Mouse (Mus musculus) ES-E14 (cell line): ENCODE results near the gene Zfp629. TPM values are rescaled to one million over a fixed set of nuclear protein-coding genes. Genes with fewer than 3 reads are reported as not detected.
A peak's percentile ranks its signal among the peaks of the same experiment; 100 is the strongest.

Experiments used
- DNase-seq: peaks from one replicate; pipeline ENCODE4 v3.0.0-alpha.2; 2013; ENCODE audit warnings: low read depth, low spot score
- H3K27ac ChIP-seq: 2 replicates; pipeline ENCODE4 v1.5.1; 2012; ENCODE audit warnings: low read depth, mild to moderate bottlenecking, low read length, moderate library complexity, mixed read lengths; ENCODE audit not compliant: poor library complexity, insufficient read depth, severe bottlenecking
- H3K36me3 ChIP-seq: 2 replicates; pipeline ENCODE4 v1.6.1; 2012; ENCODE audit warnings: mild to moderate bottlenecking, low read length, moderate library complexity, mixed read lengths; ENCODE audit not compliant: control insufficient read depth, poor library complexity, insufficient read depth, severe bottlenecking
- H3K4me1 ChIP-seq, 2 experiments: fragments of 150-350 bp in 1 of 2; sonication (generic) in 1 of 2; 2 replicates each; pipeline ENCODE4 v1.6.1; 2012; ENCODE audit warnings: low read length in 2 of 2, mild to moderate bottlenecking in 1 of 2, mixed read lengths in 1 of 2; ENCODE audit not compliant: control insufficient read depth in 2 of 2, insufficient read depth in 2 of 2, poor library complexity in 1 of 2
- H3K4me3 ChIP-seq, 2 experiments: fragments of 150-350 bp in 1 of 2; sonication (generic) in 1 of 2; 2 replicates each; pipeline ENCODE4 v1.5.1; 2012; ENCODE audit warnings: low read length in 2 of 2, low read depth in 1 of 2, mild to moderate bottlenecking in 1 of 2, mixed read lengths in 1 of 2; ENCODE audit not compliant: insufficient read depth in 1 of 2, poor library complexity in 1 of 2, severe bottlenecking in 1 of 2
- H3K9ac ChIP-seq: 2 replicates; pipeline ENCODE4 v1.6.1; 2012; ENCODE audit warnings: low read depth, mild to moderate bottlenecking, low read length, mixed read lengths; ENCODE audit not compliant: poor library complexity, insufficient read depth, severe bottlenecking
- H3K9me3 ChIP-seq: fragments of 150-350 bp; sonication (generic); 2 replicates; pipeline ENCODE4 v1.6.1; 2012; ENCODE audit warnings: low read depth, mild to moderate bottlenecking, low read length; ENCODE audit not compliant: control insufficient read depth, insufficient read depth
- CHD2 ChIP-seq: IDR thresholded peaks from 2 replicates; pipeline ENCODE4 v1.6.1; 2014; ENCODE audit warnings: mild to moderate bottlenecking, low read depth, low read length, inconsistent platforms
- HCFC1 ChIP-seq: IDR thresholded peaks from 2 replicates; pipeline ENCODE4 v1.6.1; 2012; ENCODE audit warnings: low read length, inconsistent platforms, borderline replicate concordance; ENCODE audit not compliant: insufficient read depth
- MAFK ChIP-seq: IDR thresholded peaks from 2 replicates; pipeline ENCODE4 v1.6.1; 2014; ENCODE audit warnings: mild to moderate bottlenecking, low read depth, low read length, inconsistent platforms; ENCODE audit not compliant: insufficient read depth
- ZC3H11A ChIP-seq: IDR thresholded peaks from 2 replicates; pipeline ENCODE4 v1.6.1; 2012; ENCODE audit warnings: low read depth, mild to moderate bottlenecking, inconsistent platforms, low read length, borderline replicate concordance
- ZNF384 ChIP-seq: IDR thresholded peaks from 2 replicates; pipeline ENCODE4 v1.6.1; 2012; ENCODE audit warnings: low read depth, low read length, inconsistent platforms
- in situ Hi-C, 2 experiments: fragments of 600-800 bp; cut with MboI; formaldehyde crosslinking; loops; one replicate each; pipeline ENCODE4 v1.15.1; 2025; ENCODE audit warnings: low sequenced_read_pairs in 2 of 2, inconsistent platforms in 1 of 2; ENCODE audit not compliant: unreplicated experiment in 2 of 2
- total RNA-seq: library from RNA; depleted of rRNA; stranded (reverse); fragments of 300-350 nt; gene quantifications from 2 replicates; pipeline ENCODE4 v1.2.3, GENCODE M21; 2012

The Zfp629 gene
- total RNA-seq, 1 experiment, result 2.1 TPM

- DNase-seq, result no peak
- TF ChIP-seq HCFC1 (no peak), MAFK (no peak), ZNF384 (no peak), CHD2 (no peak), ZC3H11A (no peak)
- peaks cover 10% of the 10 kb centered on the region; the same call in 1 of the 2 replicates for H3K36me3 ChIP-seq
- no peak overlapping the region for H3K4me3 ChIP-seq
- in situ Hi-C loops, result no loop called here
- H3K27ac ChIP-seq, result no peak overlapping the region
- H3K9me3 ChIP-seq, result peaks cover 10% of the 10 kb centered on the region
- peaks cover 0 to 3% of the 10 kb centered on the region in 2 experiments; a peak in 1 of 4 replicates for H3K4me1 ChIP-seq
- H3K9ac ChIP-seq, result no peak overlapping the region
These were observed 1.3 kb upstream of the Zfp629 start for GRCm38 (mm10) chr7:127616881-127617280.

DNA sequence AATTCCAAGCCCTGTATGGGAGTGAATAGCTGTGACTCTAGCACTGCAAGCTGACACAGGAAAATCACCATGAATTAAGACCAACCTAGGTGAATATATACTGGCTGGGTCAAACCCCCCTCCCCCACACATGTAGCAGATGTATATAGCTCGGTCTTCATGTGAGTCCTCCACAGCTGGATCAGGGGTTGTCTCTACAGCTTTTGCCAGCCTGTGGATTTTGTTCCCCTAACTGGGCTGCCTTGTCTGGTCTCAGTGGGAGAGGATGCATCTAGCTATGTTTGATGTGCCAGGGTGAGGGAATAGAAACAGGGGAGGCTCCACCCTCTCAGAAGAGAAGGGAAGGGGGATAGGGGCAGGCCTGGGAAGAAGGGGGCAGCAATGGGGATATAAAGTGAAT, 739 bp upstream of the Zfp629 start:
- H3K27ac ChIP-seq, result no peak overlapping the region
- H3K36me3 ChIP-seq, result peaks cover 14% of the 10 kb centered on the region
- no peak for DNase-seq
- in situ Hi-C loops, result no loop called here
- no peak overlapping the region for H3K9ac ChIP-seq
- no peak overlapping the region for H3K4me3 ChIP-seq
- peaks cover 10% of the 10 kb centered on the region for H3K9me3 ChIP-seq
- TF ChIP-seq ZC3H11A (no peak), MAFK (no peak), ZNF384 (no peak), CHD2 (no peak), HCFC1 (no peak)
- H3K4me1 ChIP-seq, result peaks cover 0 to 3% of the 10 kb centered on the region in 2 experiments; a peak in 1 of 4 replicates

GRCm38 (mm10) chr7:127614511-127614890, 1.1 kb downstream of the Zfp629 start:
- in situ Hi-C loops, result no loop called here
- H3K36me3 ChIP-seq, result peaks cover 30% of the 10 kb centered on the region
- DNase-seq, result no peak
- H3K4me1 ChIP-seq, result peaks cover 0 to 3% of the 10 kb centered on the region in 2 experiments; a peak in 1 of 4 replicates
- peak overlapping the region; percentile 56 to 80; a peak in 3 of 4 replicates for H3K4me3 ChIP-seq
- H3K27ac ChIP-seq, result no peak overlapping the region; the same call in 1 of the 2 replicates
- TF ChIP-seq ZNF384 (no peak), HCFC1 (no peak), ZC3H11A (no peak), CHD2 (no peak), MAFK (no peak)
- peak overlapping the region; percentile 85 for H3K9ac ChIP-seq
- H3K9me3 ChIP-seq, result peaks cover 22% of the 10 kb centered on the region

- peaks cover 23% of the 10 kb centered on the region for H3K9me3 ChIP-seq
- H3K27ac ChIP-seq, result no peak overlapping the region
- H3K36me3 ChIP-seq, result peaks cover 30% of the 10 kb centered on the region
- no peak for DNase-seq
- in situ Hi-C loops, result no loop called here
- peaks cover 0 to 3% of the 10 kb centered on the region in 2 experiments; a peak in 1 of 4 replicates for H3K4me1 ChIP-seq
- TF ChIP-seq CHD2, result no peak
- no peak for TF ChIP-seq HCFC1
- TF ChIP-seq MAFK, result no peak
- TF ChIP-seq ZC3H11A, result no peak
- no peak for TF ChIP-seq ZNF384
- peak overlapping the region; percentile 56 to 80; a peak in 3 of 4 replicates for H3K4me3 ChIP-seq
- peak overlapping the region; percentile 85 for H3K9ac ChIP-seq
These were observed 1.5 kb downstream of the Zfp629 start for GRCm38 (mm10) chr7:127614091-127614490.
